Mouse (Mus musculus): Measurements from ENCODE around the gene Bbs7. TPM values are rescaled to one million over a fixed set of nuclear protein-coding genes. Genes with fewer than 3 reads are reported as not detected.

Bbs7 gene
- polyA plus RNA-seq, 3 experiments from 2014 or later: 0.39 to 1.0 TPM; not detected in 1

DNA sequence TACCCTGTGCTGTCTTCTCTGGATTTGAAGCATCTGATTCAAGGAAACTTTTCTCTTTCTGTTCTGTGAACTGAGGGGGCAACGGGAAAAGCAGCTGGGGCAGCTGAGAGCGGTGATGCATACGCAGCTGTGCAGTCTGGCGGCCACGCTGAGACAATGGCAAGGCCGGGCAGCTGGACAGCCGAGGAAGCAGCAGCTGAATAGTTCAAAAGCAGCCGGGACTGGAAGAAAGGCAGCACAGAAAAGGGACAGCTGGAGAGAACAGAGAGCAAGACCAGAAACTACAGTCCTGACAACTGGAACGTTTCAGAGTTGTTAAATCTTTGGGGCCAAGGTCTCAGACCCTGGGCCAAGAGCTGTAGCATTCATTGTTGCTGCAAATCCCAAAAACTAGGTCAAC is 61.9 kb downstream of the Bbs7 start:
- ATAC-seq: no peak

GRCm38 (mm10) chr3:36544961-36545360 is 68.3 kb downstream of the Bbs7 start:
- ATAC-seq: no peak

DNA sequence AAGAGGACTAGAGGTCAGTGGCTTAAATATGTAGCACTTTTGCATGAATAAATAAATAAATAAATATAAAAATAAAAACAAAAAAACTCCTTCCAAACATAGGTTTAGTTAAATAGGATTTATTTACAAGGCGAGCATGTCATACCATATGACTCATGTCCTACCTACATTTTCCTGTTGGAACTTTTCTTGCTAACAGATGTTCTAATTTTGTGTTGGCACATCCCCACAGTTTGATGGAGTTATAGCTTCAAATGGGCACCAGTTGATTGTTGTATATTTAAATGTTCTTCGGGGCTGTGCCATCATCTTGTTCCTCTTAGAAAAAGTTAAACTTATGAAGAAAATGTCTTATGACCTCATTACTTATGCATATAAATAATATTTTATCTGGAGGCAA is 71.9 kb downstream of the Bbs7 start:
- ATAC-seq: no peak

- no peak for ATAC-seq
Observed at GRCm38 (mm10) chr3:36540756-36541155, 72.5 kb downstream of the Bbs7 start.

DNA sequence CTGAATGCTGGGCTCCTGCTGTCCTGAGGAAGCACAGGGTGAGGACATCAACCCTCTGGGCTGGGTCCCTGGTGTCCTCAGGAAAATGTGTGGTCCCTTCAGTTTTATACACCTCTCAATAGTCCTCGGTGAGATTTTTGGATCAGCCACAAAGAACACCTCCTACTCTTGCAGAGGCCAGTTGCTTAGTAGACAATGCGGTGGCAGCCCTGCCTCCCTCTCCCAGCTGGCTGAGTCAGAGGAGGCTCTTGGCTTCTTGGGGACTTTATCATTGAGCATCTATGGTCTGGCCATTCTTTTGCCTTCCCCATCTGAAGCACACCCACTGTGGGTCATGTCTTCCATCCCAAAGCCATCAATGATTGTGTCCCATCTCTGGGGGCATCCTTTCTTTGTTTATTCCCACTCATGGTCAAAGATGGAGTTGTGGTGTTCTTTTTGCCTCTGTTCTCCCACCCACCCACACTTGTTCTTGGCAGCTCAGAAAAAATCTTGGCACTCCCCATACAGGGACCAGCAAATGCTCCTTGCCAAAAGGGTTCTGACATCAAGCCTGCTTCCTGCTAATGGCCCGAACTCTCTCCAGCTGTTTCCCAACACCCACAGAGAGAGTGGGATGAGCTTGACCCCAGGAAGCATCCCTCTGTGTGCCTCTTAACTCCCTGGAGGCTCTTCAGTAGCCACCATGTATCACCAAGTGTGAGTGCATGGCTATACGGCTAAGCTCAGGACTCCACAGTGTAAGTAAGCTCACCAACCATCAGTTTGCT is 75.4 kb downstream of the Bbs7 start:
- ATAC-seq: no peak

DNA sequence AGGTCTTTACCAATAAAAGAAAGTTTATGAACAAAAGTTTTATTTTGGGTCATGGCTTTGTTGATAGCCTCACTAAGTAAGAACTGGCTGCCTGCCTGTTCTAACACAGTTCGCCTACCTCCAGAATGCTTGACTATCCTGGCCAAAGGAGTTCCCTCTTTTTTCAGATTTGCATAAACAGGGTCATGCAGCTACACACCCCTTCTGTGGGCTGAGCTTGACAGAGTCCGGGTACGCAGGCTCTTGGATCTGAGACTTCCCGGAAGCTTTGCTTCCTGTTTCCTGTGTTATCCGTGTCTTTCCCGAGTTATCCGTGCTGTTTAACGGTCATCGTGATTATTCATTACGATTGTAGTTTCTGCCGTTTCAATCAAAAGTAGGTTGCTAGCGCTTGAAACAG is 77.2 kb downstream of the Bbs7 start:
- ATAC-seq: no peak

GRCm38 (mm10) chr3:36533201-36533672 is 80.0 kb downstream of the Bbs7 start:
- ATAC-seq: no peak

DNA sequence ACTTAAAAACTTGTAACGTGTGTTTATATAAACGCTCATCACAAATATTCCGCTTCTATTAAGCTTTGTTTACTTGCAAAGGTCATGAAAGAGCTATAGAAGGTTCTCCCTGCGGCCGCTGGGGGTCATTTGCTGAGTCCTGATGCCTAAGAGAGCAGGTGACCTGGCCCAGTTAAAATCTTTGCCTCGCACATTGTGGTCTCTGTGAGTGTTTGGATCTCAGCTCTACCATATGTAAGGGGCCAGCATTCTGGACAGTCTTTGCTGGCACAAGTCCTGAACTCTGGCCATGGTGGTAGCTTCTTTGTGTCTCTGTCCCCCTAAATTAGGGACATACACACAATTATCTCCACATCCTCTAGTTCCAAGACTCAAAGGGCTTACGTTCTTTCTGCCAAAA is 80.5 kb downstream of the Bbs7 start:
- no peak for ATAC-seq

DNA sequence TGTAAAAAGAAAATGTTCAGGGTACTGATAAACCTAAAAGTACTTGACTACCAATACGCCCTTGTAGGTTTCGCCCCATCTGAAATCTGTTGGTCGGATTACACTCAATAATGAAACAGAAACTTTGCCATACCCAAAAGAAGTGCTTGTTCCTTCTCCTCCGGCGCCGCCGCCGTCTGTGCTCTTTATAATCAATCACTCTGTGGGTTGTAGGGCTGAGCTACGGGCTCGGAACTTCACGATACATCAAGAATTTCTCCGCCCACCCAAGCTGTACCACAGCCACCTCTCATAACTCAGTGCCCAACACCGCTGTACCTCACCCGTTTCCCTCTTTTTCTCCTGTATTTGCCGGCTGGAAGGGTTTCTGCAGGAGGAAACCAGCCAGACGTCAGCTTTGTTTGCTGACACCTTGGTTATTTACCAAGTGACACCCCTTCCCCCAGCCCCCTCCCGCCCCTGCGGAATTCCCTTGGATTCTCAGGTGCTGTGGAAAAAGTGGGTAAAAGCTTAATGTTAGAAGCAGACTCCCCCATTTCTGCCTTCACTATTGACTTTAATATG is 81.2 kb downstream of the Bbs7 start:
- peak; percentile 41 for ATAC-seq

GRCm38 (mm10) chr3:36531242-36531641 is 82.0 kb downstream of the Bbs7 start:
- no peak for ATAC-seq

- ATAC-seq: no peak
Observed at GRCm38 (mm10) chr3:36530781-36531180, 82.5 kb downstream of the Bbs7 start.

- ATAC-seq: no peak
Observed at GRCm38 (mm10) chr3:36530345-36530744, 82.9 kb downstream of the Bbs7 start.

GRCm38 (mm10) chr3:36524466-36524865 is 88.8 kb downstream of the Bbs7 start:
- no peak for ATAC-seq

Other genes with a start within 250 kb of the Bbs7 start
- gene Anxa5, start 137.6 kb downstream of the Bbs7 start, polyA plus RNA-seq (2017; shearing (Covaris generic)): 100 to 1,000 TPM; 124 to 194 (median 151) TPM
- gene 1810062G17Rik, start 137.5 kb downstream of the Bbs7 start, polyA plus RNA-seq (2017; shearing (Covaris generic)): 1 to 10 TPM; 1.7 to 2.9 (median 1.9) TPM
- gene Gm11549, start 91.7 kb downstream of the Bbs7 start, polyA plus RNA-seq (2017; shearing (Covaris generic)): not detected
- 10 to 100 TPM; 44.0 to 62.2 (median 49.6) TPM for gene Exosc9, start 60.9 kb downstream of the Bbs7 start, polyA plus RNA-seq (2017; shearing (Covaris generic))
- gene Ccna2, start 41.3 kb downstream of the Bbs7 start, polyA plus RNA-seq (2017; shearing (Covaris generic)): 10 to 100 TPM in 1 of 3 experiments, 1 to 10 TPM in 2; 2.7 to 42.2 (median 4.1) TPM
- gene Trpc3, start 76.7 kb upstream of the Bbs7 start, polyA plus RNA-seq (2017; shearing (Covaris generic)): not detected
- gene 4932438A13Rik, start 249.6 kb upstream of the Bbs7 start, polyA plus RNA-seq (2017; shearing (Covaris generic)): 10 to 100 TPM; 38.7 to 88.8 (median 80.2) TPM

Measured in inflammation-experienced regulatory T-cells, adult 6 months (primary cell).